Mouse (Mus musculus): Measurements from ENCODE around the gene Plekhg1.

Gene Plekhg1

GRCm38 (mm10) chr10:3972237-3972636, 232.1 kb downstream of the Plekhg1 start:
- no peak for DNase-seq

- peak; percentile 95 for DNase-seq
Observed at GRCm38 (mm10) chr10:3972981-3973588, 232.9 kb downstream of the Plekhg1 start, which contains the start of gene Mthfd1l. Mthfd1l (plus strand) TSS chr10:3973118.

- peak; percentile 94 for DNase-seq
Observed at GRCm38 (mm10) chr10:3973589-3974070, 233.5 kb downstream of the Plekhg1 start.

- DNase-seq: no peak
Observed at GRCm38 (mm10) chr10:3974380-3974779, 234.2 kb downstream of the Plekhg1 start.

- no peak for DNase-seq
Observed at GRCm38 (mm10) chr10:3975898-3976622, 235.9 kb downstream of the Plekhg1 start.

GRCm38 (mm10) chr10:3976623-3977010, 236.5 kb downstream of the Plekhg1 start:
- no peak for DNase-seq

- no peak for DNase-seq
Observed at GRCm38 (mm10) chr10:3978326-3978725, 238.2 kb downstream of the Plekhg1 start.

GRCm38 (mm10) chr10:3978792-3979488, 238.8 kb downstream of the Plekhg1 start:
- no peak for DNase-seq

- no peak for DNase-seq
Observed at GRCm38 (mm10) chr10:3980231-3980630, 240.1 kb downstream of the Plekhg1 start.

GRCm38 (mm10) chr10:3990295-3990883, 250.2 kb downstream of the Plekhg1 start:
- no peak for DNase-seq

- DNase-seq: no peak
Observed at GRCm38 (mm10) chr10:3993365-3994102, 253.4 kb downstream of the Plekhg1 start.

- DNase-seq: no peak
Observed at GRCm38 (mm10) chr10:3995277-3995676, 255.1 kb downstream of the Plekhg1 start.

GRCm38 (mm10) chr10:3996170-3996876, 256.2 kb downstream of the Plekhg1 start:
- DNase-seq: peak; percentile 84

- no peak for DNase-seq
Observed at GRCm38 (mm10) chr10:3997851-3998426, 257.8 kb downstream of the Plekhg1 start.

GRCm38 (mm10) chr10:4002711-4003110, 262.5 kb downstream of the Plekhg1 start:
- DNase-seq: no peak

GRCm38 (mm10) chr10:4005191-4005590, 265.0 kb downstream of the Plekhg1 start:
- DNase-seq: no peak

- peak; percentile 59 for DNase-seq
Observed at GRCm38 (mm10) chr10:4006296-4007015, 266.3 kb downstream of the Plekhg1 start.

All from lung, postnatal 10 days (tissue).